Mouse (Mus musculus) splenic B cell, adult 2 months (primary cell): ENCODE results near the gene Tmeff2.

Source experiments
- DNase-seq: peaks from one replicate; pipeline ENCODE4 v3.0.0-alpha.2; 2011; ENCODE audit warnings: low read depth, low spot score
- H3K27me3 ChIP-seq: 2 replicates; pipeline ENCODE4 v1.6.1; 2012; ENCODE audit warnings: mild to moderate bottlenecking, low read length, moderate library complexity, mixed read lengths; ENCODE audit not compliant: control insufficient read depth, poor library complexity, insufficient read depth, severe bottlenecking
- H3K36me3 ChIP-seq: 2 replicates; pipeline ENCODE4 v1.6.1; 2012; ENCODE audit warnings: mild to moderate bottlenecking, low read length, moderate library complexity, mixed read lengths; ENCODE audit not compliant: control insufficient read depth, poor library complexity, insufficient read depth, severe bottlenecking

Tmeff2 gene

GRCm38 (mm10) chr1:51184276-51184675, 283.8 kb downstream of the Tmeff2 start:
- Histone ChIP-seq H3K27me3 (no peaks in the 10 kb centered on the region; the same call in 1 of the 2 replicates), H3K36me3 (no peaks in the 10 kb centered on the region)
- DNase-seq, result no peak

DNA sequence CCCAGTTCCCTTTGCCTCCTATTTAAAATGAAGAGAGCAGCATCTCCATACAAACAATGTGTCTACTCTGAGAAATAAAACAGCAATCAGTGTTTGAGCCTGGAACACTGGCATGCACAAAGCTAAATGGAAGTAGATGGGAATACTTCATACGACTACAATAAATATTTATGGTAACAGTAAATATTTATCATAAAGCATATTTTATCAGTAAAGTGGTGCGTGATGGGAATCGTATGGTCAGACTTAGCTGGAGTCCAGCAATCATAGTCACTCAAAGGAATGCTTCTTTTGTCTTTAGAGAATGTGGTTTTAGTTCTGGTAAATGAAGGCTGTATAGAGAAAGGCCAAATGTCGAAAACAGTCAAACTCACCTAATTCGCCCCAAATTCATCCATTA, 288.6 kb downstream of the Tmeff2 start:
- no peaks in the 10 kb centered on the region for H3K36me3 ChIP-seq
- DNase-seq, result no peak
- H3K27me3 ChIP-seq, result no peaks in the 10 kb centered on the region

DNA sequence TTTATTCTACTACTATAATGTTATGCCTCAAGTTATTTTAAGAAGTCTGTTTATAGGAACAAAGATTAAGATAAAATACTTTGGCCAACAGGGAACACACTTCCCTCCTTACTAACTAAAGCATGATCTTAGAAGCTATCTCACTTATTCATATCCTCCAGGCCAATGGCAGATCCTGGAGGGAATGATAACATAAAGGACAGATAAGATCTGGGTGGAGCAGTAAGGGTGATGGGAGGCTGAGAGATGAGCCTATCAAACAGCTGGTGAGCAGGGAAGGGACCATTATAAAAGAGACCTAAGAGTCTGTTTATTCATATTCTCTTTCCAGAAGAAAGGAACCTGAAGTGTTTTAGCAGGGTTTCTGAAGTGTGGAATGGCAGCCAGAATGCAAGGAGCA, 290.8 kb downstream of the Tmeff2 start:
- no peak for DNase-seq
- H3K36me3 ChIP-seq, result no peaks in the 10 kb centered on the region
- H3K27me3 ChIP-seq, result no peaks in the 10 kb centered on the region

- DNase-seq, result no peak
- Histone ChIP-seq H3K27me3 (no peaks in the 10 kb centered on the region), H3K36me3 (no peaks in the 10 kb centered on the region)
Measured at GRCm38 (mm10) chr1:51191872-51192613, 291.6 kb downstream of the Tmeff2 start.

DNA sequence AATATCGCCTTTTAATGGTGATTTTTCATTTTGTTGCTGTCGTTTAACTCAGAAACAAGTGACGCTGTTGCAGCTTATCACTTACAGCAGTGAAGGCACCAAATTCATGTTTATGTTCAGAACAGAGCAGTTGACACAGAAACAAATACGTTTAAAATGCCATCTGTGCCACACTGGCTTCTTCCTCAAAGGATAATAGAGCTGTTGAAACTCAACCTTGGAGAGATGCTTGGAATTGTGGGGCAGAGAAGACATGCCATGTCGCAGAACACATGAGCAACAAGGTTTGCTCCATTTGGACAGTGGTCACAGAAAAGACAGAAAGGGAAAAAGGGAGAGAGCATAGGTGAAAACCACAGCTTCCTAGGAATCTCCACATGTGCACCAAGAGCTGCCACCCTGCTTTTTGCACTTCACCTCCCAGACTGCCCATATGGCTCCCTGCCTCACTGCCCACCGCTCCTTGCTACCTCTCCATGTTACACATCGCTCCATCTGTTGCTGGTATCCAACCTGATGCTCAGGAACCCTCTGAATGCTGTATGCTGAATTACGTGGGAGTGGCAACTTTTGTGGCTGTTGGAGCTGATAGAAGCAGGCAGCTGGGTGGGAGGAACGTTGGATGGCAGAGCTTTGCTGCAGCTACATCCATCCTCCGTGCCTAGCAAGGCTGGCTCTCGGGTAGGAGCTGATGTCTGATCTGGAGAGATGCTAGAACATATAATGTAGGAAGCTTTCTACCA, 298.8 kb downstream of the Tmeff2 start:
- no peak for DNase-seq
- no peaks in the 10 kb centered on the region for H3K36me3 ChIP-seq
- H3K27me3 ChIP-seq, result no peaks in the 10 kb centered on the region

DNA sequence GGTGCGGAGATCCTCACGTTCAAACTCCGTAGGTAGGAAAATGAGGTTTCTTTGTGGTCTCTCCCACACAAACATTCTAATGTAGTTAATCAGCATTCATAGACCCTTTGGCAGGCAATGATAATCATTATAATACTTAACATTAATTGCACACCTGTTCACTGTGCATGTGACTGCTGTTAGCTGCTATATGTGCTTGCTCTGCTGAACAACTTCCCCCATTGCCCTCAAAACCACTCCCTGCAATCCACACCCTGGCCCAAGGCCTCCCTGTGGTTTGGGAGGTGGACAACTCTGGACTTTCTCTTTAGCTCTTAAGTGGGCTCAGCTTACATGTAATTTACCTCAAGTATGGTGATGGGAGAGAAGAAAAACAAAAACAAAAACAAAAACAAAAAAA, 299.5 kb downstream of the Tmeff2 start:
- no peak for DNase-seq
- no peaks in the 10 kb centered on the region for H3K27me3 ChIP-seq
- no peaks in the 10 kb centered on the region for H3K36me3 ChIP-seq

DNA sequence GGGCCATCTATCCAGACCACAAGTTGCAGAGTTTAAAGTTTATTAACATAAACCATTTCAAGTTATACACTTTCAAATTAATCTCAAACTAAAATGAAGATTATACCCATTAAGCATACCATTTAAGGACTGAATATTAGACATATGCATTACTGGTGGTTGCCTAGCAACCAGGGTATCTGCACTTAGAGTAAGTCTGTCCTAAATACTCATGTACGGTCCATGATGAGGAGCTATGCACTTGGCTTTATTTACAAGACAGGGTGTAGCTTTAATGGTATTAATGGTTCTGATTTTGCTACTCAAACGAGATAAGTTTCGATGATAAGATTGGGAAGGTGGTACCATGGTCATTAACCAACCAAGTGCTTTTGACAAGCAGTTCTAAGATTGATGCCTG, 315.2 kb downstream of the Tmeff2 start:
- no peak for DNase-seq
- H3K36me3 ChIP-seq, result no peaks in the 10 kb centered on the region

GRCm38 (mm10) chr1:51216292-51217050, 316.0 kb downstream of the Tmeff2 start:
- no peaks in the 10 kb centered on the region for H3K36me3 ChIP-seq
- DNase-seq, result no peak
- H3K27me3 ChIP-seq, result no peaks in the 10 kb centered on the region

More for the DNA sequence above, 315.2 kb downstream of the Tmeff2 start:
- H3K27me3 ChIP-seq, result no peaks in the 10 kb centered on the region

DNA sequence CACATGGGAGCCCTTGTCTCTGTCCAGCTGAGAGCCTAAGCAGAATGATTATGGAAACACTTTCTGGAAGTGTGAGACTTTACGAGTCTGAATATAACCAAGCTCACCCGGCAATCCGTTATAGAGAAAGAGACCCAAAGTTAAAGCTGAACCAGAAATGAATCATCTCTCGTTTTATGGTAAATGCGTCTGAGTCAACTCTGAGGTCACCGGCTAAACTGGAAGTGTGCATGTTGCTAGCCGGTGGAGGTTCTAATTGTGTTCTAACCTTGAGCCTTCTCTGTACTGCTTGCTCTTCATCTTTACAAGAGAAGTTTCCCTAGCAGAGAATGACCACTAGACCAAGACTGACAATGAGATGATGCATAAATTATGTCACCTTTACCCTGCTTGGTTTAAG, 316.8 kb downstream of the Tmeff2 start:
- Histone ChIP-seq H3K27me3 (no peaks in the 10 kb centered on the region), H3K36me3 (no peaks in the 10 kb centered on the region)
- DNase-seq, result no peak

DNA sequence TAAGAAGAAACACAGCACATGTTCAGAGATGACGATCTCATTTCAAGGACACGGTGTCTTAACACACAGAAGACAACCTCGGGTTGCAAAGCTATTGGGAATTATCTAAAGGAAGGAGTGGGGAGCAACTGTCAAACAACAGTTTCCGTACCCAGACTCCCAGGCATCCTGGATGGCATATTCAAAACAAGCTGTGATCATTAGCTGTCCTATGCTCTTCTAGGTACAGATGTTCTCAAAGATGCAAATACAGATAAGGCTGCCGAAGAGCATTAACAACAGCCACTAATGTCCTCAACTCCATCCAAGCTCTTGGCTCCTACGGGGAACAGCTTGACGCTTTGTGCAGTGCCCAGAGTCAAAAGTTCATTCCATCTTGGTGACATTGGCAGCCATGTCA, 324.7 kb downstream of the Tmeff2 start:
- Histone ChIP-seq H3K36me3 (no peaks in the 10 kb centered on the region), H3K27me3 (no peaks in the 10 kb centered on the region)
- no peak for DNase-seq
